Mouse (Mus musculus): ENCODE measurements around the gene Rbm15b. TPM values are rescaled to one million over a fixed set of nuclear protein-coding genes. Genes with fewer than 3 reads are reported as not detected.

Rbm15b gene
- total RNA-seq, 2 experiments from 2014 or later = 48.2 to 51.2 TPM

DNA sequence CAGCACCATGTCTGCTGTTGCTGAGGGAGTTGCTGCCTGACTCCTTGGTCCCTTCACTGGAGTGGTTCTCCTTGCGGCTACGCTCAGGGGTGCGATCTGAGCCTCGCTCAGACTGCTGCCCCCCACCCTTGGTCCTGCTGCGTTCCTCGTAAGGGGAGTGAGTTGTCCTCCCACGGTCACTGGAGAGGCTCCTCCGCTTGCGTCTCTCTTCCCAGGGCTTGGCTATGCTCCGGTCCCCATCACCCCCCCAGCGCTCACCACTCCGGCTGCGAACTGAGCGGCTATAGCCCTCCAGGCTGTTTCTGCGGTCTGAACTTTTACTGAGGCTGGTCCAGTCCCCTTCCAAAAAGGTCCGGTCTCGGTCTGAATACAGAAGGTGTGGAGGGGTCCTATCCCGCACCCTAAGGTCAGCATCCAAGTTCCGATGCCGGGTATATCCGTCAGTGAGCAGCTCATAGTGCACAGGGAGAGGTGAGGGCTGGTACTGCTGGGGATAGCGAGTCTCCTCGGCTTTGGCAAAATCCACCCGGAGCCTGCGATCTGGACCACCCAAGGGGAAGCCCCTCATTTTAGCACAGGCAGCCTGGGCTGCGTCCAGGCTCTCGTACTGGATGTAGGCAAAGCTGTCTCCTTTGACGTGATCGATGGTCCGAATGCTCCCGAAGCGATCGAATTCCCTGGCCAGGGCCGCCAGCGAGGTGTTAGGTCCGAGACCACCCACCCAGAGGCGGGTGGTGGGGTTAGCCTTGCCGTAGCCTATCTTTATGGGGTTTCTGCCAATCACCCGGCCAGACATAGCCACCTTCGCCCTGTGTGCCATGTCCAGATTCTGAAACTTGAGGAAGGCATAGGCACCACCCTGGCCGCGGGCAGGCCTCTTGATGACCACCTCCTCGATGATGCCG, 2.0 kb downstream of the Rbm15b start:
- no peak for DNase-seq (ENCODE audit: low spot score in 2 of 2)

DNA sequence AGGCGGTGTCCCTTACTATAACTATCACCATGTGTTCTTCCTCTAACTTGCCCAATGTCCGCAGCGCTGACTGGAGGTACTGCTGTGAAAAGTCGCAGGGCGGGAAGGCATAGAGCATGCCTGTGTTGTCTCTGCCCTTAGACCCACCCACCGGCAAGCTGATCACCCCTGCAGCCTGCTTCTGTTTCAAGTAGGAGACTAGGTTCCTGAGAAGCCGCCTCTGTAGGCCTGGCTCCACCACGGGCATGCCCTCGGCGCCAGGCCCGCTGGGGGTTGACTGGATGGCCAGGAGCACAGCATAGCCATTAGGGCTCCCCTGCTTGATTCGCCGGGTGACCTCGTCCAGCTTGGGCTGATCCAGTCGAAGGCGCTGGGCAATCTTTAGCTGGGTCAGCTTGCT, 2.9 kb downstream of the Rbm15b start:
- DNase-seq (ENCODE audit: low spot score in 2 of 2) = no peak

DNA sequence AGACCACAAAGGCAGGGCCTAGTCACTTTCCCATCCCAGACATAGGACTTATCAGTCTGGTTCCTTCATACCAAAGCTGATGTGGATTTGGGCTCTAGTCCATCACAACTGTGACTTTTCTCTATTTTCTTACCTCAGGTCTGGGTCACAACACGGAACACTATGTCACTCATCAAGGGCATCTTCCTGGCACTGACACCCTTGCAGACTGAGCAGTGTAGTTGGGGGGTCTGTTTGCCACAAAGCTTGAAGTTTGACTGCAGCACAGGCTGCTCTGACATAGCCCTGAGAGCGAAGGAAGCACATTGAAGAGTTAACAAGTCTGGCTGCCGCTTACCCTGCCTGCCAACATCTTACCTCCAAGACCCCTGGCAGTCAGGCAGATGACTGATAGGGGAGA, 4.1 kb downstream of the Rbm15b start:
- DNase-seq (ENCODE audit: low spot score in 2 of 2) = no peak

DNA sequence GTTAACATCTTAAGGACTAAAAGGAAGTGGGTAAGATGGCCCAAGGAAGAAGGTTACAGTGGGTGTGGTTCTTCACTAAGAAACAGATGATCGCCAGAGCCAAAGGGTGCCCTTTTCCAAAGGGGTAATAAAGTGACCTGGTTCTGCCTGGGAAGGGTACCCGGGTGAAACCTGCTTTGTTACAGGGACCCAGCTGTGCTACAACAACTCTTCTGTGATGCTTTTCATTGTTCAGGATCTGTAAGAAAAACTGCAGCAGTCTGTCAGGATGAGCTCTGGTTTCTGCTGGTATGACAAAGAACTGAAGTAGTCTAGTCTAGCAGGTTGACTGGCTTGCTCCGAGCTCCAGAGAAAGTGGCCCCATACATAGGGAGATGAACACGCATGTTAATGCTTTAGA, 5.1 kb downstream of the Rbm15b start:
- no peak for DNase-seq (ENCODE audit: low spot score in 2 of 2)

DNA sequence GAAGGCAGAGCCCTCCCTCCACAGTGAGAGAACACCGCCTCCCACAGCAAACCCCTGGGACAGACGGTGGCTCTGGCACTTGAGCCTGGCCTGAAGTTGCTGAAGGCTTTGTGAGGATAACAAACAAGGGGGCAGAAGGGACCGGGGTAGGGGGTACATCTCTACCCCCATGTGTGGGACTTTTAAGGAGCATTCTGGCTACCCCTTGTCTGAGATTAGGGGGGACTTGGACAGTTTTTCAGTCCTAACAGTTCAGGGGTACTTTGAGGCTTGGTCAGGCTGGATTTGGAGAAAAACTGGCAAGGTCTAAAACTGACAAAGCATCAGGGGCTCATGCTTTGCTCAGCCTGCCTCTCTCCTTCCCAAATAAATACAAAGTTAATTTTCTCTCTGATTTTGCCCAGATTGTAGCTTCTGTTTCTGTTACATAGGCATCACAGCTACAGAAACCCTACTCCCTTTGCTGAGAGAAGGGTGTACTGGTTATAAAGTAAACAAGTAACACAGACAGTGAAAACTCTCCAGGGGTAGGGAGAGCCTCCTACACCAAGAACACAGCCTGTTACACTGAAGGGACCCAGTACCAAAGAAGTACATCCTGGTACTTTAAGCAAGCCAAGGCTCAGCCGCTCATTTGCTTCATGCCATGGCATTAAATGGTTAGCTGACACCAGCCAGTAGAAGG, 6.0 kb downstream of the Rbm15b start:
- DNase-seq (ENCODE audit: low spot score in 2 of 2) = no peak

DNA sequence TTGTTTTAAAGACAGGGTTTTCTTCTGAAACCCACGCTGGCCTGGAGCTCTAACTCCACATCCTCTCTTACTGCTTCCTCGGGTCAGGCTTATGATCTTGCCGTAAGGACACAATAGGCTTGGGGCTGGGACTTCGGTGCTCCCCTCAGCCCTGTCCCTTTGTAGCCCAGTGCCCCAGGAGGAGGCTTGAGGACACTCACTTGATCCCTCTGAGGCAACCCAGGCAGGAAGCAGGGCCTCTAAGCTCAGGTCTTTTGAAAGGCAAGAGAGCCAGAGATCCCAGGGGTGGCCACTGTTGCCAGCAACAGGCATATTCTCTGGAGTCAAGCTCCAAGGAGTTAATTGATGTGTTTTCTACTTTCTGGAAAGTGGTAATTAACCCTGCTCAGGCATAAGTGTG, 7.8 kb downstream of the Rbm15b start:
- no peak for DNase-seq (ENCODE audit: low spot score in 2 of 2)

DNA sequence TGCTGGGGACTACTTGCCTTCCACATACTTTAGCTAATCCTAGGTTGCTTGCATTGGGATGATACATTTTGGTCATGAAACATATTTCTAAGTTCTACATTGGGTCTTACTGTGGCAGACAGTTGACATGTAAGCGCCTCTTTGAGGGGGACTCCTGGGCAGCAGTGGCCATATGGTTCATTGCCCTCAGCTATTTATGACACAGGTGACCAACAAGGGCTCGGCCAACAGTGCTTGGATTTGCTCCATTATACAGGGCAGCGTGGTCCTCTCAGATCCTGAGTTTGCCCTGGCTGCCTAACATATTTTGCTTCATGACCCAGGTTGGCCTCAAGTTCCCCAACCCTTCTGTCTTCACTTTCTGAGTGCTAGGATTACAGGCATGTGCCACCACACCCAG, 10.6 kb downstream of the Rbm15b start:
- DNase-seq (ENCODE audit: low spot score in 2 of 2) = no peak

DNA sequence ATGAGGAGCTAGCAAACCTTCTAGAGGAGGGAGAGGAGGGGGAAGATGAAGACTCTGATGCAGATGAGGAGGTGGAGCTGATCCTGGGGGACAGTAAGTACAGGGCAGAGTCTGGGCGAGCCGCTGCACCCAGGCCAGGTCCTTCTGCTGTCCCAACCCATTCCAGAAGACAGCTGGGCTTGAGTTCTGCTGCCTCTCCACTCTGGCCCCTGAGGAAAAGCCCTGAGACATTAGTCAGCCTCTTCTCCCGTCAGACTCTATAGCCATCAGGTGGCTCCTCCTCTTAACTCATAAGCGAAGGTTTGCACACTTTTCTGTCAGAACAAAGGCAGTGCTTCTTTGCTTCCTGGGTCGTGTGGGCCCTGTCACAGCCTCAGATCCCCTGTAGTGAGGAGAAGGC, 13.0 kb downstream of the Rbm15b start:
- no peak for DNase-seq (ENCODE audit: low spot score in 2 of 2)

DNA sequence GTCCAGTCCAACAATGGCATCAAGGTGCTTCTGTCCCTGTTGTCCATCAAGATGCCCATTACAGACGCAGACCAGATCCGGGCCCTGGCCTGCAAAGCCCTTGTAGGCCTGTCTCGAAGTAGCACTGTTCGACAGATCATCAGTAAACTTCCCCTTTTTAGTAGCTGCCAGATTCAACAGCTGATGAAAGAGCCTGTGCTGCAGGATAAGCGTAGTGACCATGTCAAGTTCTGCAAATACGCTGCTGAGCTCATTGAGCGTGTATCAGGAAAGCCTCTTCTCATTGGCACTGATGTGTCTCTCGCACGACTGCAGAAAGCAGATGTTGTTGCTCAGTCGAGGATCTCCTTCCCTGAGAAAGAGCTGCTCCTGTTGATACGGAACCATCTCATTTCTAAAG, 29.2 kb downstream of the Rbm15b start:
- no peak for DNase-seq (ENCODE audit: low spot score in 2 of 2)

DNA sequence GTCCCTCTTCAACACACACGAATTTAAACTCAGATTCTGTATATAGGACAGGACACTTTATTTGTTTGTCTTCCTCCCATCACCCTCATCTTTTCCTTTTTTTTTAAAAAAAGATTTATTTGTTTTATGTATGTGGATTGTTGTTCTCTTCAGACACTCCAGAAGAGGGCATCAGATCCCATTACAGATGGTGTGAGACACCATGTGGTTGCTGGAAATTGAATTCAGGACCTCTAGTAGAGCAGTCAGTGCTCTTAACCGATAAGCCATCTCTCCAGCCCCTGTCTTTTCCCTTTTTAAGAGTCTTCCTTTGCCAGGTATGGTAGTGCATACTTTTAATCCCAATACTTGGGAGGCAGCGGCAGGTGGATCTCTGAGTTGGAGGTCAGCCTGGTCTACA, 30.6 kb downstream of the Rbm15b start:
- DNase-seq (ENCODE audit: low spot score in 2 of 2) = no peak

DNA sequence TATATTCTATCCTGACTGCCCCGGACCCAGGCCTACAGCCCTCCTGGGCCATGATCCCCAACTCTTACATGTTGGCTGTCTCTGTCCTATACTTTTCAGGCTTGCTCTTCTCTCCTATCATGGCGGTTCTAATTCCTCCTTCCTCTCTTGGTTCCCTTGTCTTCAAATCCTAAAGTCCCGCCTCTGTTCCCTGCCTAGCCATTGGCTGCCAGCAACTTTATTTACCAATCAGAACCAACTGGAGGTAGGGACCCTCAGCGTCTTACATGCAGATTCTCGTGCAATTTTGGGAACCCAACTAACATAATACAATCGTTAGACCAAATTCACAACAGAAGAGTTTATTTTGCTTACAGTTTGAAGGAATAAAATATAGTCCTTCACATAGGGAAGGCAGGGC, 44.4 kb downstream of the Rbm15b start:
- no peak for DNase-seq (ENCODE audit: low spot score in 2 of 2)

DNA sequence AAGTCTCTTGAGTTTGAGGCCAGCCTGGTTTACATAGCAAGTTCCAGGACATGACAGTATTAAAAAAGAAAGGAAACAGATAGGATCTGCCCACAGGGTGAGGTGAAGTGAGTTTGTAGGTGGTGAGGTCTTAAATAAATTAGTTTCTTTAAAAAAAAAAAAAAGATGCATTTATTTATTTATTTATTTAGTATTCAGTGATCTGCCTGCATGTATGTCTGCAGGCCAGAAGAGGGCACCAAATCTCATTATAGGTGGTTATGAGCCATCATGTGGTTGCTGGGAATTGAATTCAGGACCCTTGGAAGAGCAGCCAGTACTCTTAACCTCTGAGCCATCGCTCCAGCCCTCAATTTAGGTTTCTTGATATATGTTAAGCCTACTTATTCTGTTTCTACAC, 46.7 kb downstream of the Rbm15b start:
- DNase-seq (ENCODE audit: low spot score in 2 of 2) = no peak

Other genes with a start within 250 kb of the Rbm15b start
- 10 to 100 TPM; 35.7 to 38.5 TPM for gene Grm2, start 231.3 kb downstream of the Rbm15b start, total RNA-seq (2021)
- gene Tex264, start 201.5 kb downstream of the Rbm15b start, total RNA-seq (2021) = 10 to 100 TPM; 92.2 to 99.8 TPM
- gene Rad54l2, start 98.2 kb downstream of the Rbm15b start, total RNA-seq (2021) = 10 to 100 TPM; 18.7 to 20.5 TPM
- 10 to 100 TPM; 20.8 to 27.4 TPM for gene Dcaf1, start 65.6 kb downstream of the Rbm15b start, total RNA-seq (2021)
- gene Manf, start 4.6 kb upstream of the Rbm15b start, total RNA-seq (2021) = 100 to 1,000 TPM; 130 to 156 TPM

Measured in layer of hippocampus, postnatal 14 days (tissue).